Mouse (Mus musculus): Measurements from ENCODE around the gene Slc12a3. TPM values are rescaled to one million over a fixed set of nuclear protein-coding genes. Genes with fewer than 3 reads are reported as not detected.
A peak's percentile ranks its signal among the peaks of the same experiment; 100 is the strongest.

Gene Slc12a3
- total RNA-seq, 2 experiments from 2014 or later: 0.36 to 0.51 TPM

DNA sequence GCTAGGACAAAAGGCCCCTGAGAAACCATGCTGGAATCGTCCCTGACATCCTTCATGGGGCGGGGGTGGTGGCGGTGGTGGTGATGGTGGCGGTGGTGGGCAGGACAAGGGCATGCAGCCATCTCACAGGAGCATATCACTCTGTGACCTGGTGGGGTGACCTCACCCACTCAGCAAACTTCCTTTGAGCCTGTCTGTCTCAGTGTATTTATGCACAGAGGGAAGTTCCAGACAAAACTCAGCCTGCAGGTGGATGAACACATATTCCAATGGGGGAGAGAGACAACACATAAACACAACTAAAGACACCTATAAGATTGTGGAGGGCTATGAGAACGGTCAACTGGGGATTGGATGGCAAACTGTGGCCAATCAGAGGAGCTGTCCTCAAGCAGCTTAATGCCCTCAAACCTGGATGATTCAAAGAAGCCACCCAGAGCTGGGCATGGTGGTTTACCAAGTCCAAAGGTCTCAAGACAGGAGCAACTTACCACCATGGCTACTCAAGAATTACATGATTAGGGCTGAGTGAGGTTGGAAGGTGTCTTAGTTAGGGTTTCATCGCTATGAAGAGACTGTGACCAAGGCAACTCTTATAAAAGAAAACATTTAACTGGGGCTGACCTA is 35.8 kb downstream of the Slc12a3 start:
- no peak for DNase-seq (ENCODE audit: low spot score in 2 of 2)
- intact Hi-C loops (cut with DNase I): no loop called here

DNA sequence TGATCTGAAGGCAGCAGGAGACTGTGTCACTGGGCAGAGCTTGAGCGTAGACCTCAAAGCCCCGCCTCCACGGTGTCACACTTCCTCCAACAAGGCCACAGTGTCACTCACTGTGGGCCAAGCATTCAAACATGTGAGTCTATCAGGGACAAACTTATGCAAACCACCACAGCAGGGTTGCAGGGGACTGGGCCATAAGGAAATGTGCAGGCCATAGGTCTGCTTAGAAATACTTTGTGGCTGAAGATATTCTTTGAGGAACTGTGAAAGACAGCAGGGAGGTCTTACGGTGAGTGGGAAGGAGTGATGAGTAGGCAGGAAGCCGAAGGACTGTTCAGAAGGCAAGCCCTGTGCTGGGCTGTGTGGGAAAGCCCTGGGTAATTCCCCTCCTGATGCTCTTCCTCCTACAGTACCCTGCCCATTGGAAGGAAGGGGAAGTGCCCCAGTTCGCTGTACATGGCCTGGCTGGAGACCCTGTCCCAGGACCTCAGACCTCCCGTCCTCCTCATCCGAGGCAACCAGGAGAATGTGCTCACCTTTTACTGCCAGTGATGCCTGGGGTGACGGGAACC is 36.5 kb downstream of the Slc12a3 start:
- intact Hi-C loops (cut with DNase I): no loop called here
- DNase-seq (ENCODE audit: low spot score in 2 of 2): no peak

DNA sequence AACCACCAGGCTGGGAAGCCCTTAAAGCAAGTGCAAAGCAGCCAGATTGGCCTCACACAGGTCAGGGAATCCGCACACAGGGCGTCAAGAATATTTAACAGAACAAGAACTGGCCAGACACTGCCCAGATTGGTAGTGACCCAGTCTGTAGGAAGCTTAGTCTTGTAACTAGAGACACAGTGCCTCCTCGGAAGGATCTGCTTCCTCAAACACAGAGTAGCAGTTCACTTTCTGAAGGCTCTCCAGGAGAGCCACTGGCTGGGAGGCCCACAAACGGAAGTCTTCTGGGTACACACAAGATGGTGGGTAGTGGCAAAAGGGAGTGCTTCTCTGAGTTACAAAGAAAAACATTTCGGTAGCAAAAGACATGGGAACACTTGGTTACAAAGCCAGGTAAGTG is 41.8 kb downstream of the Slc12a3 start:
- no peak for DNase-seq (ENCODE audit: low spot score in 2 of 2)
- intact Hi-C loops (cut with DNase I): no loop called here

DNA sequence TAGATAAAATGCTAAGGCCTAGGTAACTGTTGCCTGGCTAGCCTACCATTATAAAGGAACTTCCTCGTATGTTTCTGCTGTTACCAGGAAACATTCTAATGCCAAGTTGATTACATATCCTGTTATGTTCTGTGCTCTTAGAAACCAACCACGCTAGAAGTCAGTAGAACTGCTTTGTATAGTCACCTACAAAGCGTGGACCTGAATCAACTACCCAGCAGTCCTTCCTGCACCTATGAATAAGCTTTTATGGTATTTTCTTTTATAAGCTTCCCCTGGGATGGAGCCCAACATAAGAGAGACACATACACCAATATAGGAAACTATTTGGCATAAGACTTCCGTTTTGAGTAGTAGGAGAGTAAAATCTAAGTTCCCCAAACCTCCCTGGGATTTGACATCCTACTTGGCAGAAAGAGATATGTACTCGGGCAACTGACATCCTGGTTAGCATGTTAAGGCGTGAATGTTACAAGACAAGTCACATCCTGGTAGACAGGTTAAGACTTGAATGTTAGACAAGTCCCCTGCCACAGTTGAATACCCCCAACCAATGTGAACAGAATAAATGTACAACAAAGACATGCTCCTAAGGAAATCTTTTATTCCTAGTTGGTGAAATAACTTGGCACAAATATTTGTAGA is 44.1 kb downstream of the Slc12a3 start:
- no peak for DNase-seq (ENCODE audit: low spot score in 2 of 2)
- intact Hi-C loops (cut with DNase I): no loop called here

DNA sequence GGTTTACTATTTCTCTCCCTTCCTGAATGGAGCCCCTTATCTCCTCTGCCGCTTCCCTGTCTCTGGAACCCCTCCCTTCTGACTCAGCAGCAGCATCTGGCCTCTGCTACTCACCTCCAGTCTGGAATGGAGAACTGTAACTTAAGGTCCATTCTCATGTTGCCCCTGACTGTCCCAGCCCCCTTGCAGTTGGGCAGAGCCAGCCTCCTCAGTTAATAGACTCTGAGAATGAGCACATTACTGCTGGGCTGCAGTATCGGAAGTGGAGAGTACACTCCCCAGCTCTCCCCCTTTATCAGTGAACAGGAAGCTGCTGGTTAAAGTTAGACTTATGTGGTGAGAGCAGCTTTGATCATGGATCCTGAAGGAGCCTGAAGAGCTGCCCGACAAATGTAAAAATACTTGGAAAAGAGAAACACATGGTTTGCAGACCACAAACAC is 46.6 kb downstream of the Slc12a3 start:
- DNase-seq (ENCODE audit: low spot score in 2 of 2): no peak
- intact Hi-C loops (cut with DNase I): no loop called here

DNA sequence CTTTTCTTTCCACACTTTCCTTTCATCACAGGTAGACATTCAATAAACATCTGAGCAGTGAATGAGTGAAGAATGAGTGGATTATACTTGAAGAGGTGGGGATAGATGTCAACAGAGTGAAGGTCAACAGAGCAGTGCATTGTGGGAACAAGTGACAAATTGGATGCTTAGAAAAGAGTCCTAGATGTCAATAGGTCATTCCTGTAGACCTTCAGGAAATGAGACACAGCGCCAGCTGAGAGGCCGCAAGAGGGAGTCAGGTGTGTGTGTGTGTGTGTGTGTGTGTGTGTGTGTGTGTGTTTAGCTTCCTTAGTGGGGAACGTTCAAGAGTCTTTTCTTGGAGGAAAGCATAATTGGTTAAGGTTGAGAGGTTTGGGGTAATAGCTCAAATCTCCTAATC is 47.2 kb downstream of the Slc12a3 start:
- no peak for DNase-seq (ENCODE audit: low spot score in 2 of 2)
- intact Hi-C loops (cut with DNase I): no loop called here

DNA sequence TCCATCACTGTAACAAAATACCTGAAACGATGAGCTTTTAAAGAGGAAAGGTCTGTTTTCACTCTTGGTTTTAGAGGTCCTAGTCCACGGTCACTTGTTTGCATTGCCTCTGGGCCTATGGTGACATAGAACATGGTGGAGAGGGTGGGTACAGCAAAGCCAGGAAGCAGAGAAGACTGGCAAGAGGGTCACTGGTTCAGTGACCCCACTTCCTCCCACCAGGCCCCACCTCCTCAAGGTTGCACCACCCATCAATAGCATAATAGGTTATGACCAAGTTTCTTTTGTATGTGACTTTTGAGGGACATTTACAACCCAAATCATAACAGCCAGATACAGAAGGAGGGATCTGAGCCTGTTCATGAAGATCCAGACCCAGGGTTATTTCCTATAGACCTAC is 47.6 kb downstream of the Slc12a3 start:
- intact Hi-C loops (cut with DNase I): no loop called here
- DNase-seq (ENCODE audit: low spot score in 2 of 2): no peak

DNA sequence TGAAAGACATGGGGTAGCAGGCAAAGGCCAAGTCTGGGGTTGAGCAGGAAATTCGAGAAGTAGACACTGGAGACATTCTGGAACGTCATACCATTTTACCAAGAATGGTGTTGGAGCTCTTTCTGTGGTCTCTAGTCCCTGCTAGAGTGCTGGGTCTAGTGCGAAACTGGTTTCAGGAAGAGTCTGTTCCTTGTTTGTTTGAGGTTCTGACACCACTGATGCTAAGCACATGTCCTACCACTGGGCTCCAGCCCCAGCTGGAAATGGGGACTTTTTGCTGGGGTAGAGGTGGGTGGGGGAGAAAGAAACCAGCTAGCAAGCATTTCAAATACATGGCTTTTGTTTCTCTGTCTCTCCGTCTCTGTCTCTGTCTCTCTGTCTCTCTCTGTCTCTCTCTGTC is 48.0 kb downstream of the Slc12a3 start:
- intact Hi-C loops (cut with DNase I): no loop called here
- DNase-seq (ENCODE audit: low spot score in 2 of 2): no peak

DNA sequence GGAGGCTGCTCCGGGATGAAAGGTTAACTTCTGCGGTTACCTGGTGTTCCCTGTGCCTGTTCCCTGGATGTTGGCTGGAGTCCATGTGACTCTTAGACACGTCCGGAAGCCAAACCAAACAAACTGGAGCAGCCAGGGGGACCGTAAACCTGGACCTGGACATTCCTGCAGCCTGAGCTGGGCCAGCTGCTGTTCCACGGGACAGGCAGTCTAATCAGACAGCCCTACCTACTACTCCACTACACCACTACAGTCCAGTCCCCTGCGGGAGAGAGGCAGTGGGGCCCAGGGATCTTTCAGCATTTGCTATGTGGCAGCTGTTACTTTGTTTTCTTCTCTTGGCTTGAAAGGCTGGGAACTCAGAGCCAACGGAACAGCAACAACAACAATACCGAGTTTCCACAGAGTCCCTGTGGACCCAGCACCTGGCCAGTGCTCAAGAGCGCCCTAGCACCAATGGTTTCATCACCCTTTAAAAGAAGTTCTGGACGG is 48.8 kb downstream of the Slc12a3 start:
- no peak for DNase-seq (ENCODE audit: low spot score in 2 of 2)
- intact Hi-C loops (cut with DNase I): no loop called here

DNA sequence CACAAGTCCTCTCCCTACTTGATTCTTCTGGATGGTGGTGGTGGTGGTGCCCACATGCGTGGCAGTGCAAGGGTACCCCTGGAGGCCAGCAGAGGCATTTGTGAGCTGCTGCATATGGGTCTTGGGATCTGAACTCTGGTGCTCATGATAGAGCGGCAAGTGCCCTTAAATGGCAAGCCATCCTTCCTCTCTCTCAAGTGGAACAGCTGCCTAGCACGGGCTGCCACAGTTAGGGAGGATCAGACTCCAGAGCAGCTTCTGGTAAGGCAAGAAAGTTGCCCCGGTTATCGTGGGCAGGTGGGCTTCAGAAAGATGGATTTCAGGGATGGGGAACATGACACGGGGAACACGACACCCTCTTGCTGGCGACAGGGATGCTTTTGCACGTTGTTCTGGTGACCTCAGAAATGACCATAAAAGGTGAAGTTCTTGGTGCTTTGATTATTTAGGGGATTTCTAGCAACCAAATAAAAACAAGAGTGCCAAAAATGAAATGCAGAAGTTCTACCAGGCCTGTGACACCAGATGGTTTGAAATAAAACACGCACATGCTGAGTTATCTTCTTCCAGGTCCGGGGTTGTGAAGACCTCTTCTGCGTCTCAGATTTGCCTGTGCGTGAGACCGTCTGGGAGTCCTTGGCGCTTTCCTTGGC is 49.9 kb downstream of the Slc12a3 start:
- DNase-seq (ENCODE audit: low spot score in 2 of 2): no peak
- intact Hi-C loops (cut with DNase I): no loop called here

DNA sequence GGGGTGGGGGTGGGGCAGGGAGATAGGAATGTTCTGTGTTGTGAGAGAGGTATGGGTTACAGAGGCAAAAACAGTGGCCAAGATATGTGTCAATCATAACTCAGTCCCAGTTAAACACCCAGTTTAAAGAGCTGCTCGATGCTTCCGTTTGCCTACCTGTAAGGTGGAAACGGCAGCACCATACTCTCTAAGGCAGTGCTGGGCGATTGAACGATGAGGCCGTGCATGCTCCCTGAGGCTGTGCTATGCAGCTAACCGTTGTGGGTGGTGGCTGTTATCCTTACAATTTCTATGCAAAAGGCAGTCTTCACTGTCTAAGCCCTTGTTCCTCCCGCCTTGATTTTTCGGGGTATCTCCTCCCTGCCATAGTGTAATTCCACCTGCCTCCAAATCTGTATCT is 50.7 kb downstream of the Slc12a3 start:
- DNase-seq (ENCODE audit: low spot score in 2 of 2): no peak

DNA sequence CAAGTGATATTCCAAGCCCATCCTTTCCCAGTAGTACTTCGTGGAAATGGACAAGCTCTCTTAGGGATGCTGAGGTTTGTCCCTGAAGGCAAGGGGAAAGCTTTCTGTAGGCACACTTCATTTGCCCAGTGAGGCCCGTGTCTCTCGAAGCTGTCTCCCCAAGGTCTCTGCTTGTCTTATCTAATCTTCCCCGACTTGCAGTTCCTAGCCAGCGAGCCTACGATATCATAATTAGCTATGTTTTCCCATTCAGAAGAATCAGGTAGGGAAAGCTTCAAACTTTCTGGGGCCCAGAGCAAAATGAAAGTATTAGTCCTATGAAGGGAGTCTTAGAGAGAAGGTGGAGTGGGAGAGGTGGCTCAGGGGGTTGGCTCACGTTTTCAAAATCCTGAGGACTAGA is 55.2 kb downstream of the Slc12a3 start:
- intact Hi-C loops (cut with DNase I): no loop called here
- DNase-seq (ENCODE audit: low spot score in 2 of 2): no peak

More for the DNA sequence above, 50.7 kb downstream of the Slc12a3 start:
- intact Hi-C loops (cut with DNase I): no loop called here

DNA sequence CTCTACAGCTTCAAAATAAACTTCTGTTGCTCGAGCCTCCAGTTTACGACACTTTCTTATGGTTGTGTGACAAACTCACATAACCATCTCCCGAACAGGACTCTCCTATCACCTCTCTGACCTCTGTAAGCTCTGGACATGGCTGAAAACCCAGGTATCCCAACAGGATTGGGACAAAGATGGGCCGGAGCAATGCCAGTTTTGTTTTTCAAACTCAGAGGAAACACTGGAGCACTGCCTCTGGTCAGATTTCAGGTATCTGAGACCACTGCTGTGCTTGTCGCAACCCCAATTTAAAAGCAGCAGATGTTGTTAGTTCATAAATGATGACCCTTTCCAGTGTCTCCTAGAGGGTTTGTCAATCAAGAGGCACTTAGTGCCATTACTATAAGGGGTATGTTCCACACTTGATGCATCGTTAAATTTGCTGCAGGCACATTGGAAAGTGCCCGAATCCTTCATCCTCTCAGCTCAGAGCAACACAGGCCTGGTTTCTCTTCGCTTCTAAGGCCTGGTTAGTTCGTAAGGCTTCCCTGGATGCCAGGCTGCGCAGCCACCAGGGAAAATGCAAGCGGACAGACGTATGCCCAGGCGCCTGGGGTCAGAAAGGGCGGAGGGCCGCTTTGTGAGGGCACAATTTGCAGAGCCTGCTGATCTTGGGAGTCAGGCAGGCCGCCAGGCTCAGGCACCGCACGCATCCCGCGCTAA is 56.7 kb downstream of the Slc12a3 start:
- intact Hi-C loops (cut with DNase I): loop anchor here (5.0 kb wide), 1 partner anchor 43 kb away; no protein-coding TSS in a partner anchor
- no peak for DNase-seq (ENCODE audit: low spot score in 2 of 2)

DNA sequence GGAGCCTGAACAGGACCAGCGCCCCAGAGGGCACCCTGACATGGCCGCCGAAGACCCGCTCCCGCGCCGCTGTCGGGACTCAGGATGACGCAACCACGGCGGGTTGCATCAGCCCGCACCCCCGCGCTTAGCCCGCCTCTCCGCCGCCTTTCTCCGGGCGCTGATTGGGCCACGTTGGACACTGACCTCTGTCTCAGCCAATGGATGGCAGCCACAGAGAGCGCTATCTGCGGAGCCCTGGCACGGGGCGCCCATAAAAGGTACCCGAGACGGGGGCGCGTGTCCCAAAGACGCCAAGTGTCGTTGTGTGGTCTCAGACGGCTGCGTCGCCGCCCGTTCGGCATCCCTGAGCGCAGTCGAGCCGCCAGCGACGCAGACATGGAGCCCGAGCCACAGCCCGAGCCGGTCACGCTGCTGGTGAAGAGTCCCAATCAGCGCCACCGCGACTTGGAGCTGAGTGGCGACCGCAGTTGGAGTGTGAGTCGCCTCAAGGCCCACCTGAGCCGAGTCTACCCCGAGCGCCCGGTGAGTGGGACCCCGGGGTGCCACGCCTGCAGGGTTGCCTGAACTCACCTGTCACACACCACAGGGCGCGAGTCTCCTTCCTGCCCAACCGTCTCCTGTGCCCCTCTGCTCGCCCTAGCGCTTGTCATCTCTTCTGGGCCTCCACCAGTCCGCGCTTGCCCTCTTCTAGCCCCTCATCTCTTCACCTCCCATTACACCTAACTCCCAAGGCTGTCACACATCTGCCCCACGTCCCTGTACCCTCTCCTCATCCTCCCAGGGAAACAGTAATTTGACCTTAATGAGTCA is 57.4 kb downstream of the Slc12a3 start, which contains the start of gene Herpud1:
TSS of gene Herpud1 (plus strand) at position 225 of the 813 bp plus-strand sequence.
- intact Hi-C loops (cut with DNase I): loop anchor here (5.0 kb wide), 1 partner anchor 44 kb away; no protein-coding TSS in a partner anchor
- peak; percentile 98 to 99 for DNase-seq (ENCODE audit: low spot score in 2 of 2)

DNA sequence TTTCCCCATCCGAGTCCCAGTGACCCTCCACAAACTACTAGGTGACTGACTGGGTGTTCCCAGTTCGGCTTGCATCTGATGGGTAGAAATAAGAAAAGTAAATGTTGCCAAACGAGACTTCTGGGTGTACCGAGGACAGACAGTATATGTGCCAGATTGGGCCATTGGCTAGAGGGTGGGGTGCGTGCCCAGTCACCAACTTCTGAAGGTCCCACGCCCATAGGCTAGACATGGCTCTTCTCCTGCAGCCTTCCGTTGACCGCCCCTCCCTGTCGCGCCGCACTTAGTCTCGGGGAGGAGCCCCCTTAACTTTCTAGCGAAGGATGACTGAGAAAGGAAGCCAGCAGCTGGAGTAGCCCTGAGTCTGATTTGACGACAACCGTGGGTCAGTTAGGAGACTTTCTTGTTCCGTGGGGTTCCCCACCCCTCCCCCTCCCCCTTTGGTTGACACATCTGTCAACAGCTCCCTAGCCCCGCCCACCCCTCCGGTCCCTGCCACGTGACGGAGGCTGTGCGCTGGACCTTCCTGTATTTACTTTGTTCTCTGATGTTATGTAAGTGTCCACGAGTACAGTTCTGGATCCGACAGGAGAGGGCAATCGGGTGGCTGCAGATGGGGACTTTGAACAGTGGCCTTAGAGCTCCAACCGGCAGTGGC is 58.2 kb downstream of the Slc12a3 start:
- intact Hi-C loops (cut with DNase I): loop anchor here (5.0 kb wide), 1 partner anchor 45 kb away; no protein-coding TSS in a partner anchor
- peak; percentile 66 to 89 for DNase-seq (ENCODE audit: low spot score in 2 of 2)

DNA sequence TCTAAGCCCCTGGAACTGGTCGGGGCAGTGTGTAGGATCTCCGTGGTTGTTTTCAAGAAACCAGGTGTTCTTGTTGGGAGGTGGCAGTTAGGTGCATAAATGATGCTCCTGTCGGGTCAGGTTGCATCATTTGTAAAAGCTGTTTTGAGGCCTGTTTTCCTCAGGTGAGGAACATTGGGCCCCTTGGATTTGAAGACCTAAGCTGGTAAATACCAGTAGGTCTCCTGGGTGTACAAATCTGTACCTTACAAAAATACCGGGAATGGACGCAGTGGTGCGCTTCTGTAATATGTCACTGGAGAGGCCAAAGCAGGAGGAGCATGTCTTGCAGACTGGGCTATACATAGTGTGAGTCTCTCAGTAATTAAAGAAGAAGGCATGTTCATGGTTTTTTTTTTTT is 58.8 kb downstream of the Slc12a3 start:
- no peak for DNase-seq (ENCODE audit: low spot score in 2 of 2)
- intact Hi-C loops (cut with DNase I): loop anchor here (5.0 kb wide), 1 partner anchor 45 kb away; no protein-coding TSS in a partner anchor

DNA sequence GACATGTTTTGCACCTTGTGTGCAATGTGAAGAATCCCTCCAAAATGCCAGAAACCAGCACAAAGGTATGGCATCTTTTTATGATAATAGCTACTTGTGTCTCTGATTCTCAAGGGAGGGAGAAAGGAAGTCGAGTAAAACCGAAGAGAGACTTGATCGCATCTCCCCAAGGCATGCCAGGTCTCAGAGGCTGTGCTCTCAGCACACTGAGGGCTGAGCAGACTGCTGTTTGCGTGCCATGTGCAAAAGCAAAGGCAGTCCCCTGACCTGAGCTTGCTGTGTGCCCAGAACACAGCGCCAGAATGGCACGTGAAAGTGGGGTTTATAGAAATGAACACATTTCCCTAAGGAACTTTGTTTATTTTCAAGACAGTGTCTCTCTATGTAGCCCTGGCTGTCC is 60.5 kb downstream of the Slc12a3 start:
- intact Hi-C loops (cut with DNase I): loop anchor here (5.0 kb wide), 1 partner anchor 47 kb away; no protein-coding TSS in a partner anchor
- DNase-seq (ENCODE audit: low spot score in 2 of 2): no peak

DNA sequence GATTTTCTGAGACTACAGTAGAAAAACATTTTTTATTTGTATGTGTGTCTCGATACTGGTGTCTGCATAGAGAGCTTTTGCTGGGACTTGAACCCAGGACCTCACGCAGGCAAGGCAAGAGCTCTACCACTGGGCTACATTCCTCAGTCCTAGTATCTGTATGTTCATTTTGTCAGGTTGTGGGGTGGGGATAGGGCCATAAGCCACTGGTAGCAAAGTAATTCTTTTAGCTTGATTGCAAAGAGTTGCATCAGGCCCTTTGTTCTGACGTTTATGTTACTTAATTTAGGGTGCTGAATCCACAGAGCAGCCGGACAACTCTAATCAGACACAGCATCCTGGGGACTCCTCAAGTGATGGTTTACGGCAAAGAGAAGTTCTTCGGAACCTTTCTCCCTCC is 61.4 kb downstream of the Slc12a3 start:
- no peak for DNase-seq (ENCODE audit: low spot score in 2 of 2)
- intact Hi-C loops (cut with DNase I): no loop called here

All from left cerebral cortex, postnatal 14 days (tissue).